Mouse (Mus musculus) midbrain, embryonic 16.5 days (tissue): ENCODE results near the gene Abt1. TPM values are rescaled to one million over a fixed set of nuclear protein-coding genes. Genes with fewer than 3 reads are reported as not detected.

Experiments
- ATAC-seq: fragments of 200-750 bp; cut with Nextera tagmentation; 2 replicates; pipeline ENCODE4 v1.8.0; 2017; ENCODE audit warnings: moderate TSS enrichment
- H3K27ac ChIP-seq: fragments of 300-500 bp; sonication (generic); 2 replicates; pipeline ENCODE4 v1.5.1; 2014; ENCODE audit warnings: mild to moderate bottlenecking, low read length, mixed read lengths
- H3K27me3 ChIP-seq: fragments of 300-500 bp; sonication (generic); 2 replicates; pipeline ENCODE4 v1.6.1; 2014; ENCODE audit warnings: low read depth, low read length, mixed read lengths; ENCODE audit not compliant: control insufficient read depth, insufficient read depth
- H3K36me3 ChIP-seq: fragments of 300-500 bp; sonication (generic); 2 replicates; pipeline ENCODE4 v1.6.1; 2014; ENCODE audit warnings: mild to moderate bottlenecking, low read length, moderate library complexity, mixed read lengths; ENCODE audit not compliant: control insufficient read depth, insufficient read depth
- H3K4me1 ChIP-seq: fragments of 300-500 bp; sonication (generic); 2 replicates; pipeline ENCODE4 v1.6.1; 2014; ENCODE audit warnings: mild to moderate bottlenecking, low read length, mixed read lengths; ENCODE audit not compliant: control insufficient read depth, insufficient read depth
- H3K4me2 ChIP-seq: fragments of 300-500 bp; sonication (generic); 2 replicates; pipeline ENCODE4 v1.6.1; 2014; ENCODE audit warnings: mild to moderate bottlenecking, low read length, mixed read lengths
- H3K4me3 ChIP-seq: fragments of 300-500 bp; sonication (generic); 2 replicates; pipeline ENCODE4 v1.5.1; 2014; ENCODE audit warnings: low read depth, mild to moderate bottlenecking, low read length, moderate library complexity, mixed read lengths
- H3K9ac ChIP-seq: fragments of 300-500 bp; sonication (generic); 2 replicates; pipeline ENCODE4 v1.6.1; 2014; ENCODE audit warnings: low read depth, low read length, mixed read lengths
- H3K9me3 ChIP-seq: fragments of 300-500 bp; sonication (generic); replicated peaks from 2 replicates; pipeline ENCODE4 v1.6.1; 2014; ENCODE audit warnings: mild to moderate bottlenecking, low read length, mixed read lengths; ENCODE audit not compliant: control insufficient read depth, poor library complexity, severe bottlenecking
- WGBS: fragments of 180-500 bp; shearing (Covaris S2); extraction: QIAGEN DNeasy Blood & Tissue Kit; methylation state at CpG from one replicate; pipeline ENCODE4 v1.1.7; 2014; 5-methylcytosine and 5-hydroxymethylcytosine counted together
- polyA plus RNA-seq: library from polyadenylated mRNA; unstranded; fragments of >200 nt; fragmentation: Nextera tagmentation; extraction: Ambion mirVana; gene quantifications from 2 replicates; pipeline ENCODE4 v1.2.1, GENCODE M21; 2015

Abt1 gene
- polyA plus RNA-seq: 9.1 and 11.0 TPM in 2 replicates

DNA sequence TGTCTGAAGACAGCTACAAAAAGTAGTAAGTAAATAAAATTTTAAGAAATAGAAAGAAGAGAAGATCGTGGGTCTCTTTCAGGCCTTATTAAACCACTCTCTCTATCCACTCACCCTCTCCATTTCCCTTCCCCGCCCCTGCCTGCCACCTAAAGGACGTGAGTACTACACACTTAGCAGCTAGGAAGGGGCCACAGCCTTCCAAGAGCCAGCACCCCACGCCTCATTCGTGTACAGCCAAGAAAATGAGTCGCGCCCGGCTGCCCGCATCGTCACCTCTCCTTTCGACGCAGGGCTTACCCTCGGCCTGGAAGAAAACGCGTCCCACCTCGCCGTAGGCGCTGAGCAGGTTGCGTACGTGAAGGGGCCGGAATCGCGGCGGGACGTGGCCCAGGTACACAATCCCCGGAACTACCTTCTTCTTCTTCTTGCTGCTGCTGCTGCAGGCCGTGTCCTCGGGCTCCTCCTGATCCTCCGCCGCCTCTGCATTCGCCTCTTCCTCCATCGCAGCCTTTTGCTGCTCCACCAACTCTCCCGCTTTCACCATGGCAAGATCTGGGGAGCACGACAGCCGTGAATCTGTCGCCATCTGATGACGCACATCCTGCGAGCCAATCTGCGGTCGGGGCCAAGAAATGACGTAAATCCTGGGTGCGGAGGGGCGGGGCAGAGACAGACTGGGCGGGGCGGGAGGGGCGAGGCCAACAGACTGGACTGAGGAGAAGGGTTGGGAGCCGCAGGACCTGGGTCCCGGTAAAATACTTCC lies at the start of gene Abt1:
Abt1 (minus strand) TSS at position 581 of the 766 bp plus-strand sequence.
- peak within 1 kb of the TSS; percentile 74 for H3K4me3 ChIP-seq
- no peaks in the 10 kb centered on the region for H3K9me3 ChIP-seq
- H3K27ac ChIP-seq: peak within 1 kb of the TSS; percentile 73
- peak; percentile 89 for ATAC-seq
- H3K27me3 ChIP-seq: no peaks in the 10 kb centered on the region
- H3K4me1 ChIP-seq: peaks cover 14% of the 10 kb centered on the region
- H3K36me3 ChIP-seq: peaks cover 7% of the 10 kb centered on the region; the same call in 1 of the 2 replicates
- peak within 1 kb of the TSS; percentile 77 for H3K9ac ChIP-seq
- under 1% methylated on average over 48 of the region's 48 CpGs for WGBS
- peak within 1 kb of the TSS; percentile 95 for H3K4me2 ChIP-seq

GRCm38 (mm10) chr13:23466911-23467310 lies 43.2 kb upstream of the Abt1 start:
- Histone ChIP-seq H3K9ac (no peak overlapping the region), H3K9me3 (no peaks in the 10 kb centered on the region), H3K4me1 (peaks cover 10% of the 10 kb centered on the region), H3K4me2 (no peak overlapping the region), H3K36me3 (no peaks in the 10 kb centered on the region), H3K4me3 (no peak overlapping the region), H3K27me3 (no peaks in the 10 kb centered on the region), H3K27ac (no peak overlapping the region)
- ATAC-seq: no peak
- WGBS: 1% methylated on average over 9 of the region's 9 CpGs

DNA sequence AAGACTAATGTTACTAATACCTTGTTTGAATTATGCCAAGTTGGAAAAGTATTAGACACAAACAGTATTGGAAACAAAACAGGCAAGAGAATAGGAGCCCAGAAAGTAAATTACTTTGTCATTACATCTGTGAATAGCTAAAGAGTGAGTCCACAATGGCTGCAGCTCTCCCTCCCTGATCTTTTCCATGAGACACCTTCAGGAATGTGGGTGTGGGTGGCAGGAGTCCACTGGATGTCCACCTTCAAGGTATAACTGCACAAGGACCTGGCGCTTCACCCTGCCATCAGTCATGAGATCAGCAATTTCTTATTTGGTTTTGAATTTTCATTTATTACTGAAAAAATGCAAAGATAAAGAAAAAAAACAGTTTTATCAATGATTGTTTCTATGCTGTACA lies 42.6 kb upstream of the Abt1 start:
- Histone ChIP-seq H3K36me3 (no peaks in the 10 kb centered on the region), H3K27me3 (no peaks in the 10 kb centered on the region), H3K9me3 (no peaks in the 10 kb centered on the region), H3K27ac (no peak overlapping the region), H3K4me2 (no peak overlapping the region; the same call in 1 of the 2 replicates), H3K4me3 (no peak overlapping the region), H3K4me1 (peaks cover 10% of the 10 kb centered on the region), H3K9ac (no peak overlapping the region)
- 59% methylated on average over 1 of the region's 1 CpGs for WGBS
- ATAC-seq: no peak

GRCm38 (mm10) chr13:23465600-23466109 lies 42.0 kb upstream of the Abt1 start, which contains the start of gene Btn1a1:
Gene Btn1a1, minus strand, starts transcription at chr13:23465901.
- ATAC-seq: no peak
- WGBS: 3% methylated on average over 7 of the region's 7 CpGs

DNA sequence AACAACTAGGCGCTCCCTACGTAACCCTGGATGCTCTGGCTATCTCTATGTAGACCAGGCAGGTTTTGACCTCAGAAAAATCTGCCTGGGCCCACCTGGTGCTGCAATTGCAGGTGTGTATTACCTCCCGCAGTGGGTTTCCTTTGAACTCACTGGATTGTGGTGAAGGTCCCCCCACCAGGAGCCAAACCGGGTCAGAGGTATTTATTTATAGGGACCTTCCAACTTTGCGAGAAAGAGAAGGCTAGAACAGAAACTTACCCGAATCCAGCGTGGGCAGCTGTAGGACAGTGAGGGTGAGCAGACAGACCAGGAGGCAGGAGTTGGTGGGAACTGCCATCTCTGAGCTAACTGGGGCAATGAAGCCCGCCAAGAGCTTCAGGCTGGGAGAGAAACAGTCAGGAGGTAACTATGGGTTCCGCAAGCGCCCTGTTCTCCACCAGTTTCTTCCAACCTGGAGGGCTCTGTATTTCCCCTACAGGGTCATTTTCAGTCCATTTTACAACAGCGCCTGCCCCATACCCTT lies 41.2 kb upstream of the Abt1 start:
- Histone ChIP-seq H3K4me2 (peak overlapping the region; percentile 76), H3K4me3 (peak overlapping the region; percentile 46), H3K36me3 (no peaks in the 10 kb centered on the region), H3K9me3 (no peaks in the 10 kb centered on the region), H3K27me3 (no peaks in the 10 kb centered on the region), H3K27ac (no peak overlapping the region), H3K4me1 (peaks cover 10% of the 10 kb centered on the region), H3K9ac (no peak overlapping the region)
- no peak for ATAC-seq
- WGBS: 1% methylated on average over 11 of the region's 11 CpGs

More at GRCm38 (mm10) chr13:23465600-23466109, 42.0 kb upstream of the Abt1 start, which contains the start of gene Btn1a1:
- Histone ChIP-seq H3K9ac (peak within 1 kb of the TSS; percentile 33; the same call in 1 of the 2 replicates), H3K4me3 (peak within 1 kb of the TSS; percentile 46), H3K9me3 (no peaks in the 10 kb centered on the region), H3K4me1 (peaks cover 10% of the 10 kb centered on the region), H3K27ac (no peak within 1 kb of the TSS), H3K4me2 (peak within 1 kb of the TSS; percentile 76), H3K36me3 (no peaks in the 10 kb centered on the region), H3K27me3 (no peaks in the 10 kb centered on the region)

DNA sequence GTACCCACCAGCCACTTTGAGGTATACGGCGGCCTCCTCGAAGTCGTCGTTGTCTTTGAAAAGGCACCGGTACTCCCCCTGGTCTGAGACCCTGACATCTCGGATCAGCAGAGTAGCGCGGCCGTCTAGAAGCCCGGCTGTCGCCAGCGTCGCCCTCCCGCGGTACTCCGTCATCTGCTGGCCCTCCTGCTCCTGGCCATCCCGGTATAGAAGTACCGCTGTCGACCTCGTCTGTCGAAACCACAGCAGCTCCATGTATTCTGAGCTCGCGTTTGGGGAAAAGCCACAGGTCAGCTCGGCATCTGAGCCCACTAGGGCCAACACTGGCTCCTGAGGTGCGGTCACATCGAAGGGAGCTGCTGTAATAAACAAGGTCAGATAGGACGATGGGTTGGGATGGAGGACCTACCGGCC lies 40.6 kb upstream of the Abt1 start:
- ATAC-seq: peak; percentile 65
- WGBS: under 1% methylated on average over 29 of the region's 29 CpGs

GRCm38 (mm10) chr13:23463381-23464223 lies 39.9 kb upstream of the Abt1 start:
- H3K9me3 ChIP-seq: no peaks in the 10 kb centered on the region
- no peaks in the 10 kb centered on the region for H3K36me3 ChIP-seq
- no peak overlapping the region for H3K27ac ChIP-seq
- peaks cover 5% of the 10 kb centered on the region; the same call in 1 of the 2 replicates for H3K27me3 ChIP-seq
- peak overlapping the region; percentile 76 for H3K4me2 ChIP-seq
- peak; percentile 84 for ATAC-seq
- under 1% methylated on average over 21 of the region's 21 CpGs for WGBS
- H3K4me1 ChIP-seq: peaks cover 10% of the 10 kb centered on the region
- H3K9ac ChIP-seq: peak overlapping the region; percentile 62
- H3K4me3 ChIP-seq: peak overlapping the region; percentile 46

More for the DNA sequence above, 40.6 kb upstream of the Abt1 start:
- H3K27ac ChIP-seq: no peak overlapping the region
- H3K27me3 ChIP-seq: no peaks in the 10 kb centered on the region
- no peaks in the 10 kb centered on the region for H3K36me3 ChIP-seq
- H3K4me1 ChIP-seq: peaks cover 10% of the 10 kb centered on the region
- H3K9ac ChIP-seq: peak overlapping the region; percentile 62
- H3K4me3 ChIP-seq: peak overlapping the region; percentile 46
- peak overlapping the region; percentile 76 for H3K4me2 ChIP-seq
- no peaks in the 10 kb centered on the region for H3K9me3 ChIP-seq

GRCm38 (mm10) chr13:23462669-23463068 lies 39.0 kb upstream of the Abt1 start:
- no peak overlapping the region for H3K4me3 ChIP-seq
- no peak overlapping the region for H3K27ac ChIP-seq
- H3K36me3 ChIP-seq: no peaks in the 10 kb centered on the region
- H3K9me3 ChIP-seq: no peaks in the 10 kb centered on the region
- H3K4me1 ChIP-seq: peaks cover 10% of the 10 kb centered on the region
- H3K4me2 ChIP-seq: no peak overlapping the region
- peaks cover 7% of the 10 kb centered on the region; the same call in 1 of the 2 replicates for H3K27me3 ChIP-seq
- no peak for ATAC-seq
- no peak overlapping the region for H3K9ac ChIP-seq
